Mouse (Mus musculus) spleen, adult 2 months (tissue): Measurements from ENCODE around the gene Ntm.

Source experiments
- CTCF ChIP-seq: fragments of 200-500 bp; IDR thresholded peaks from 2 replicates; pipeline ENCODE4 v1.5.1; 2011; ENCODE audit warnings: mild to moderate bottlenecking, inconsistent platforms; ENCODE audit not compliant: insufficient read depth, insufficient read length, insufficient replicate concordance; ENCODE audit errors: extremely low read depth
- POLR2A ChIP-seq: fragments of 200-500 bp; IDR thresholded peaks from 2 replicates; pipeline ENCODE4 v1.6.1; 2011; ENCODE audit warnings: low read depth, low read length, inconsistent platforms

DNA sequence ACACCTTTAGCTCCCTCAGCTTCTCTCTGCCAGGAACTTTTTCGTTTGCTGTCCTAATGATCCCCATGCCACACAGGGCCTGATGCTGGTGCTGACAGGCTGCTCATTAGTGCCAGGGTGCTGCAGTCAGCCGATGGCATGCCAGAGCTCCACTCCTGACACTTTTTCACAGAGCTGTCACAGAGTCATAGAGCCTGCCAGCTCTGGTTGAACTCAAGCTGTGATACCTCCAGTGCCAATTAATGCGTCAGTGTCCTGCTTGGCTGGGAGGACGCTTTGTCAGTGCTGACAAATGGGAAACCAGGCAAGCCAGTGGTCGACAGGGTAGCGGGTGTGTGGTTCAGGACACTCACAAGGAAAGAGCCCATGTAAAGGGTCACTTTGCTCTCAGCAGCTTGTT lies 858.9 kb downstream of the Ntm start:
- TF ChIP-seq POLR2A (no peak), CTCF (no peak)
